Mouse (Mus musculus) kidney, adult 11 months (tissue): Measurements from ENCODE around the gene Agbl4.
A peak's percentile ranks its signal among the peaks of the same experiment; 100 is the strongest.
"Not testable (repeated sequence)": the region's sequence is repeated elsewhere in the genome, so short reads cannot be mapped to it uniquely, and the experiment has no call there.

Experiments used
- DNase-seq: peaks from one replicate; pipeline ENCODE4 v3.0.0; 2022

The Agbl4 gene

GRCm38 (mm10) chr4:110921013-110921412 lies 523.6 kb downstream of the Agbl4 start:
- no peak for DNase-seq

- no peak for DNase-seq
Measured at GRCm38 (mm10) chr4:111001641-111002040, 604.2 kb downstream of the Agbl4 start.

DNA sequence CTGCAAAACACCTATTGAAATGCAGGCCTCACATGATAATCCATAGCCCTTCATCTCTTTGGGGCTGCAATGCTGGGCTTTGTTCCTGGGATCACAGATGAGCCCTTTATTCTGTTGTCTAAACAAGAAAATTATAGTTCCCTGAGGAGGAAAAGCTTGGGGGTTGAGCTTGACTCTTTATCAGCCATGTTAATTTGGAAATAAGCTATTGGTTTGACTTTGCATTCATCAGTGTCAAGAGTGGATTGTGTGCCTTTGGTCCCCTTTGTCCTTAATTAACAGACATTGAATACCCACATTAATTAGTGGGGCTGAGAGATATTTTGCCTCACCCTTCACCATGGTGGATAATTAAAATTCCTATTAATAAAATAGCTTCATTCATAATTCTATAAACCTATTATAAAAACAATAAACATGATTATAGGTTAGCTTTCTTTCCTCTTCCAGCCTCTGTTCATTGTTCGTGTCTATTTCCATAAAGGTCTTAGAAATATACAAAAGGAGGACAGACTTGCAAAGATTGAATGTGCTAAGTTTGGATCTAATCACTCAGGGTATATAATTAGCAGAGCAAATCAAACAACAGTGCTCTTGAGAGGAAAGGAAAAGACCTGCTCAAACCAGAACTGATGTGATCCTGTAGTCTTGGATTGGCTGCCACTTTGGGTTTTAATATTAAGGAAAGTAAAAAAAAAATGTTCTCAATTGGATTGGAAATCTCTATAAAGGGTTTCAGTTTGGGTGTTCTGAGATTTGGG lies 607.4 kb downstream of the Agbl4 start:
- no peak for DNase-seq

DNA sequence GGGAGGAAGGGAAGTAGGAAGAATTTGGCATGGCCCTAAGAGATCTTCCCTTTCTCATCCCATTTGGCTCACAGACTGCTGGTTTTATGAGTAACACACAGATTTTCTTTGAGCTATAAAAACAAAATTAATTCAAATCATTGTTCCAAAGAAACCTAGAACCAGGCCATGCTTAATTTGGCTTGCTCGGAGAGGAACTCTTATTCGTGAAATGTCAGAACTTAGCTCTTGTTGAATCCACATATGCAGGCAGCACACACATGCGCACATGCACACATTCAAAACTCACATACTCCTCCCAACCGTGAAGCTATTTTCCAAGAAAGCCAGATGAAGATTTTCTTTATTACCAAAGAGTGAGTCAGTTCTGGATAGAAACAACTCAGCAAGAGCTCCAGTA lies 621.9 kb downstream of the Agbl4 start:
- no peak for DNase-seq

DNA sequence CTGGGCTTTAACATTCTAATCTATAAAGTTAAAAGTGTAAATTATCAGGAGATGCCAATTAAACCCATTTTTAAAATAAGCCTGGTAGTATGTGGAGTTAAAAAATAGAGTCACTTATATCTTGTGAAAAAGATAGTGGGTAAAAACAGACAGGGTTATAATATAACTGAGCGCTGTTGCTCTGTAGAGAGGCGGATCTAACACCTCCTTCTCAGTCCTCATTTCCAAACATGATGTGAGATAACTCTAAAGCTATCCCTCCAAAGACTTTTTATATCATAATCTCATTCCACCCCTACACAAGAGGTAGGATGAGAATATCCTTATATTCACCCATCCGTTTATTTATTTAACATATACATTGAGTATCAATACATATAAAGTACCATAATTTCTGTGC lies 669.9 kb downstream of the Agbl4 start:
- no peak for DNase-seq

DNA sequence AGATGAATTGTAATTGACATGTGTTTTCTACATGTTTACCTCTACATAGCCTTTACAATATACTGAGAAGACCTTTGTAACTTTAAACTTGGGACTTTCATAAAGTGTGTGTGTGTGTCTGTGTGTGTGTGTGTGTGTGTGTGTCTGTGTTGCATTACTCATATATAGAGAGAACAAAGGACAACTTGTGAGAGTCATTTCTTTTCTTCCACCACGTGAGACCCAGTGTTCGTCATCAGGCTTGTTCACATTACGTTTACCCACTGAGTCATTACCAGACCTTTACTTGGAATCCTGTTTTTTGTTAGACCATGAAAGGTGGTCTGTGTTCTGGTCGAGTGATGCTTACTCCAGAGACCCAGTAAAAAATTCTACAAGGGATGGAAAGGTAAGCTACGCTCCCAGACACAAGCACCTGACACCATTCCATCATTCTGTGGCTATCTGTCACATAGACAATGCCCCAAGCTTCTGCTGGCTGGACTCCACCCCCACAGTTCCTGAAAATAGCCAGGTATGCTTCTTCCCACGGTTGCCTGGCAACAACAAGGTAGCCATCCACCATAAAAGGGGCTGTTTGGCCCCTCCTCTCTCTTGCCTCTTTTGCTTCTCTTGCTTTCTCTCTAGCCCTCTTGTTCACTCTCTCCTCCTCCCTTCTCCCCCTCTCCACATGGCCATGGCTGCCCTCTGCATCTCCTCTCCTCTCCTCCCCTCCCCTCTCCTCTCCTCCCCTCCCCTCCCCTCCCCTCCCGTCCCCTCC lies 676.5 kb downstream of the Agbl4 start:
- no peak for DNase-seq

DNA sequence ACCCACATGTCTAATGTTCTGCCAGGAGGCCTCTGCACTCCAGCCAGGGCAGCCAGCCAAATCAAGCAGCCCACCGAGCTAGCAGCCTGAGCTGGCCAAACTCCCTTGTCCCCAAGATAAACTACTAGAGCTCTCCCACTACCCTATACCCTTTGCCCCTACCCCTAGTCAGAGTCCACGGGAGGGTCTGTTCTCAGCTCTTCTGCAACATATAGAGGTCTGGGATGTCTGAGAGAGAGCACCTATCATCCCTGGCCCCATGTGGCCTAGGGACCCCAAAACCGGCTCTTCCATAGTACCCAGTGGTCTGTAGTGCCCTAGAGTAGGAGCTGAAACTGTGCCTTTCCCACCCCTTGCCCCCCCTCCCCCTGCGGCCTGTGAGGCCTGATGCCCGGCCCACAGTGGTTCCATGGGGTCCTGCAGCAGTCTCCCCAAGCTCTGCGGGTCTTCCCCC lies 677.3 kb downstream of the Agbl4 start:
- DNase-seq, result no peak

DNA sequence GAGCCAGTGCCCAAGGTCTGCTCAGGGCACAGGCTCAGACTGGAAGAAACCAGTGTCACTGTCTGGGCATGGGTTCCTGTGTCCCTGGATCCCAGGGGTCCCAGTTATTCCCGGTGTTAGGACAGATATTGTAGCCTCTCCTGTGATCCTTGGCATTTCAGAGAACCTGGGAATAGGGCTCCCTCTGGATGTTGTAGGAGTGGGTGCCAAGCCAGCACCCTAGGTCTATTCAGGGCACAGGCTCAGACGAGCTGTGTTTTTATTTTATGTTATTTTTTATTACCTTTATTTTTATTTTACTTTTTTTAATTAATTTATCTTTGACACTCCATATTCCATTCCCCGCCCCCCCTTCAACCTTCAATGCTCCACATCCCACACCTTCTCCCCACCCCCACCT lies 680.3 kb downstream of the Agbl4 start:
- no peak for DNase-seq

GRCm38 (mm10) chr4:111085330-111085729 lies 687.9 kb downstream of the Agbl4 start:
- DNase-seq, result no peak

DNA sequence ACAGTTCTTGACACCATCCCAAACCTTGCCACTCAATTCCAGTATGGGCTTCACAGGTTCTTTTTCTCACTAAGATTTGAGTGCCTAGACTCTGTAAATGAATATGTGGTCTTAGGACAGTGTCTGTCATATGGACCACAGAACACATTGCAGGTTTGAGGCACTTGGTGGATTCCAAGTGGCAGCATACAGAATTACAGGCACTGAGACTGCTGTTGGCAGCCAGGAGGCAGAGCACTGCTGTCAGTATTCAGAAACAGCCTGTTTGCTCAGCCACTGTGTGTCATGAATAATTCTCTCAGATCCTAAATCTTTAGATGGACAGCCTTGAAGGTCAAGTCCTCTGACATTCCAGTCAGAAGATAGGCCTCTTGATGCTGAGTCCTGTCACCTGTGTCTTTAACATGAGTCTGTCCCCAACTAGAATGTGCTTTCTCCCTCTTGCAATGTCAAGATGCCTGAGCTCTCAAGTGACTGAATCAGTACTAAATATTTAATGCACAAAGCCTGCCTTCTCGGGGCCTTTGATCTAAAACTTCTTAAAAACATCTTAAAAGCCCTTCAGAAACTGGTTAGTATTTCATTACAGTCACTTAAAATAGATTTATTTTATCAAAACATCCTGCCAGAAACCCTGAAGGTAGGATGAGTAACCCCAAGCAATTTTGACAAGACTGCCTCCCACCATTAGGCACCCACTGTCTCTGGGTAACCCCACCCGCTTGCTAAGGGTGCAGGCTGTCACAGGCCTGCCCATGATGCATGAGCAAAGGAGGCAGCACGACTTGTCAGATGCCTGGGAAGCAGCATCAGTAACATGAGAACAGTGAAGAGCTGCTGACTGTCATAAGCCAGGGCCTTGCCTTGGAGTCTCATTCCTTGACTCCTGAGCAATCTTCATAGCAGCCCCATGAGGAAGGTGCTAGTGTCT lies 739.0 kb downstream of the Agbl4 start:
- DNase-seq, result no peak

- DNase-seq, result no peak
Measured at GRCm38 (mm10) chr4:111147748-111148147, 750.3 kb downstream of the Agbl4 start.

DNA sequence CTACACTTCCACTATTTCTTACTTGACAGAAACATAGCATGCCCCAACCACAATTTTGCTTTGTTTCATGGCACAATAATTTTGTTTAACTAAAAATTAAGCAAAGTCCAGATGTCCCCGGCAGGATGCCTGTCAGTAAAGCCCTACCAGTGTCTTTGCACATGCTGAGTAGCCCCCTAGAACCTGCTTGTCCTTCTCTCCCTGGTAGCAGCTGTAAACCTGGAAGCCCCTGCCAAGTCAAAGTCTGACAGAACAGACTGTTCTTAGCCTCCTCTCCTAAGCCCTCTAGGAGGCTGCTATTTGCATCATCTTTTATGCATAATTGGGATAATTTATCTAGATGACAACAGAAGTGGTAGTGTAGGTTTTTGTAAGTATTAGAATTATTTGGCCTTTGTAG lies 758.4 kb downstream of the Agbl4 start:
- no peak for DNase-seq

DNA sequence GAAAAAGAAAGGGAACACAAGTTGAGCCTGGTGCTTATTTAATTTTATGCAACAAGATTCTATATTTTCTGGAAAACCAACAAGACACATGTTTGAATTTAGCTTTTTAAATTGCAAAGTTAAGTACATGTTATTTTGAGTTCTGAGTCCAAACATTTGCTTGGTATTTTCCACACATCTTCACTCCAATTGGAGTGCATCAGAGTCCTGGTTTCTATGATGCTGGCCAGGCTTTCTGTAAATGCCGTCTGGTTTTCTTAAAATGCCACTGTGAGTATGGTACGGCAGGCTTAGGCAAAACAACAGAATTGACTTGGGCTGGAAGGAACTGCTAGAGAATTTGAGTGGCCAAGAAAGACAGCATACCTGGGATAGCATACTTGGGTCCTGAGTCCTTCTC lies 784.0 kb downstream of the Agbl4 start:
- DNase-seq, result no peak

- DNase-seq, result peak; percentile 69
Measured at GRCm38 (mm10) chr4:111200100-111200499, 802.6 kb downstream of the Agbl4 start.

- DNase-seq, result no peak
Measured at GRCm38 (mm10) chr4:111215191-111215762, 817.8 kb downstream of the Agbl4 start.

- not testable (repeated sequence) for DNase-seq
Measured at GRCm38 (mm10) chr4:111219030-111219429, 821.6 kb downstream of the Agbl4 start.

DNA sequence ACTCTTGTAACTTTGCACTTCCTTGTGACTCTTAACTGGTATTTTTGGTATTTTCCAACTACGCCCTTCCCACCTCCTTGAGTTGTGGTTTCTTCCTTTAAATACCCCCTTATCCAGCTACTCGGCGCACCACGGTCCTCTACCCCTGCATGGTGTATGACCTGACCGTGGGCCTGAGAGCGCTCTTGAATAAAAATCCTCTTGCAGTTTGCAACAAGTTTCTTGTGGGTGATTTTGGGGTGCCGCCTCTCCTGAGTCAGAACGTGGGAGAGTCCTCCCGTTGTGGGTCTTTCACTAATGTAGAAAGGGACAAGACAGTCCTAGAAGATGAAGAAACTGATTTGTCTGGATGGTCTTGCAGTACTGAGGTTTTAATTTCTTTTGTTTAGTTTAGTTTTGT lies 822.1 kb downstream of the Agbl4 start:
- DNase-seq, result not testable (repeated sequence)

- DNase-seq, result no peak
Measured at GRCm38 (mm10) chr4:111233849-111234248, 836.4 kb downstream of the Agbl4 start.

- DNase-seq, result no peak
Measured at GRCm38 (mm10) chr4:111251917-111252316, 854.5 kb downstream of the Agbl4 start.

DNA sequence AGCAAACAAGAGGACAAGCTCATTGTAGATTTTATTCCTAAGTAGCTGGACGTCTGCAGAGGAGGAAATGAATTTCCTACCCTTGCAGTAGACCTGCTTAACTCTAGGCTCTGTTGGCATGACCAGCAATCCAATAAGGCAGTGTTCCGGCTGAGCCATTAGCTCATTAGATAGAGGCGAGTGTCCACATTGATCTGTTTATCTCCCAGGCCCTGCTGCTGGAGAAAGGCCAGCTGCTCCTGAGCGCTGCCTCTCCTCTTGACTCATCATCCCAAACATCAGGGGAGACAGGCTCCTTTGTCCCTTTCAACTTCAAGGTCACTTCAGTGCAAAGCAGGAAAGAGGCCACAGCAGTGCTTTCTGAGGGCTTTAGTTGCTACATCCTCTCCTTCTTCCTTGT lies 858.0 kb downstream of the Agbl4 start:
- no peak for DNase-seq

- no peak for DNase-seq
Measured at GRCm38 (mm10) chr4:111256931-111257330, 859.5 kb downstream of the Agbl4 start.

DNA sequence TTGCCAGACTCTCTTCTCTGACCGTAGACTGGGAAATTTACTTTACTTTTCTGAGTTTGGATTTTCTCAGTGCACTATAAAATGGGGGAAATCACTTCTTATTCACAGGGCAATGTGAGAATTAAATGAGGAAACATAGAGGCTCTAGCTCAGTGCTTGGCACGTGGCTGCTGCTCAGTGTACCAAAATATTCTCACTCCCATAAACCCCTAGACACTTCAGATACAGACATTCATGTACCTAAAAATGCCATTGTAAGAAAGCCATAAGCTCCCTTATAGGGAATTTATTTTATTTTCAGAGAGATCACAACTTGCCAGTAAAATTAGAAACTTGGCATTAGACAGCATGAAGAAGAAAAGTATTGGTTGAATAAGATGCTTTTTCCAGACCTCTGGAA lies 883.5 kb downstream of the Agbl4 start:
- no peak for DNase-seq

DNA sequence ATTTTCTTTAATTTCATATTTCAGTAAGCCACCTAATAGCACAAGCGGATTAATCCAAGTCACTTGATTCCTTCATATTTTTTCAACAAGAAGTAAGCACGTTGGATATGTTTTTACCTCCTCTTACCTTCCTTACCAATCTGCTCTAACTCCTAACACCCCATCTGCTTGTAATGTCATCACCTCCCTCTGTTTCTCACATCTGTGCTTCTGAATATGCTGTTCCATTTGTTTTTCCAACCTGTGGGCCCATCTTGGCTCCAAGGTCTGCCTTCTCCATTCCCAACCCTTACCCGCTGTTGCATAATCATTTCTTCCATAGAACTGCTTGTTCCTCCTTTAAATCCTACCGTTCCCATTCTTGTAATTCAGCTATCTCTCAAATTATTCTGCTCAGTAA lies 884.4 kb downstream of the Agbl4 start:
- DNase-seq, result no peak
